Mouse (Mus musculus): ENCODE results near the gene Egr2. TPM values are rescaled to one million over a fixed set of nuclear protein-coding genes. Genes with fewer than 3 reads are reported as not detected.
A peak's percentile ranks its signal among the peaks of the same experiment; 100 is the strongest.

Egr2 gene
- 0.49 and 0.99 TPM in 2 replicates for polyA plus RNA-seq (2015; fragmentation: Nextera tagmentation; extraction: Ambion mirVana)

- under 1% methylated on average over 33 of the region's 37 CpGs for WGBS
- Histone ChIP-seq H3K9ac (ENCODE audit: low read length) (peak within 1 kb of the TSS; percentile 54), H3K4me3 (ENCODE audit: low read length) (peak within 1 kb of the TSS; percentile 61), H3K27ac (ENCODE audit: low read length) (no peak within 1 kb of the TSS), H3K36me3 (ENCODE audit: control insufficient read depth, insufficient read depth, low read length) (no peaks in the 10 kb centered on the region), H3K9me3 (ENCODE audit: control insufficient read depth, low read length) (no peaks in the 10 kb centered on the region), H3K27me3 (ENCODE audit: control insufficient read depth, insufficient read depth, low read depth, low read length) (peaks cover 60% of the 10 kb centered on the region), H3K4me1 (replicated peaks; ENCODE audit: control insufficient read depth, insufficient read depth, low read length) (peaks cover 21% of the 10 kb centered on the region), H3K4me2 (ENCODE audit: low read depth, low read length) (peak within 1 kb of the TSS; percentile 99)
- ATAC-seq (ENCODE audit: low read depth), result no peak
Measured at GRCm38 (mm10) chr10:67535256-67535655, at the start of gene Egr2. Gene Egr2 (plus strand): TSS chr10:67535475.

- H3K36me3 ChIP-seq (ENCODE audit: control insufficient read depth, insufficient read depth, low read length), result no peaks in the 10 kb centered on the region
- H3K27ac ChIP-seq (ENCODE audit: low read length), result no peak overlapping the region
- no peaks in the 10 kb centered on the region for H3K4me1 ChIP-seq (replicated peaks; ENCODE audit: control insufficient read depth, insufficient read depth, low read length)
- H3K4me2 ChIP-seq (ENCODE audit: low read depth, low read length), result no peak overlapping the region
- no peak overlapping the region for H3K4me3 ChIP-seq (ENCODE audit: low read length)
- ATAC-seq (ENCODE audit: low read depth), result no peak
- WGBS, result 84% methylated on average over 7 of the region's 7 CpGs
- H3K27me3 ChIP-seq (ENCODE audit: control insufficient read depth, insufficient read depth, low read depth, low read length), result no peaks in the 10 kb centered on the region
- H3K9me3 ChIP-seq (ENCODE audit: control insufficient read depth, low read length), result no peaks in the 10 kb centered on the region; the same call in 1 of the 2 replicates
- no peak overlapping the region for H3K9ac ChIP-seq (ENCODE audit: low read length)
Measured at GRCm38 (mm10) chr10:67487496-67487895, 47.8 kb upstream of the Egr2 start.

GRCm38 (mm10) chr10:67489836-67490235, 45.4 kb upstream of the Egr2 start:
- H3K27me3 ChIP-seq (ENCODE audit: control insufficient read depth, insufficient read depth, low read depth, low read length), result no peaks in the 10 kb centered on the region
- 69% methylated on average over 6 of the region's 6 CpGs for WGBS
- H3K27ac ChIP-seq (ENCODE audit: low read length), result no peak overlapping the region
- no peak overlapping the region for H3K4me2 ChIP-seq (ENCODE audit: low read depth, low read length)
- no peak for ATAC-seq (ENCODE audit: low read depth)
- H3K9me3 ChIP-seq (ENCODE audit: control insufficient read depth, low read length), result no peaks in the 10 kb centered on the region; the same call in 1 of the 2 replicates
- no peaks in the 10 kb centered on the region for H3K36me3 ChIP-seq (ENCODE audit: control insufficient read depth, insufficient read depth, low read length)
- H3K9ac ChIP-seq (ENCODE audit: low read length), result no peak overlapping the region
- H3K4me3 ChIP-seq (ENCODE audit: low read length), result no peak overlapping the region
- no peaks in the 10 kb centered on the region for H3K4me1 ChIP-seq (replicated peaks; ENCODE audit: control insufficient read depth, insufficient read depth, low read length)

GRCm38 (mm10) chr10:67490632-67491031, 44.6 kb upstream of the Egr2 start:
- no peak overlapping the region for H3K4me3 ChIP-seq (ENCODE audit: low read length)
- H3K4me1 ChIP-seq (replicated peaks; ENCODE audit: control insufficient read depth, insufficient read depth, low read length), result no peaks in the 10 kb centered on the region
- 69% methylated on average over 5 of the region's 5 CpGs for WGBS
- no peak for ATAC-seq (ENCODE audit: low read depth)
- no peaks in the 10 kb centered on the region; the same call in 1 of the 2 replicates for H3K9me3 ChIP-seq (ENCODE audit: control insufficient read depth, low read length)
- H3K4me2 ChIP-seq (ENCODE audit: low read depth, low read length), result no peak overlapping the region
- H3K36me3 ChIP-seq (ENCODE audit: control insufficient read depth, insufficient read depth, low read length), result no peaks in the 10 kb centered on the region
- no peaks in the 10 kb centered on the region for H3K27me3 ChIP-seq (ENCODE audit: control insufficient read depth, insufficient read depth, low read depth, low read length)
- H3K9ac ChIP-seq (ENCODE audit: low read length), result no peak overlapping the region
- H3K27ac ChIP-seq (ENCODE audit: low read length), result no peak overlapping the region

GRCm38 (mm10) chr10:67492161-67492571, 43.1 kb upstream of the Egr2 start:
- no peak overlapping the region for H3K9ac ChIP-seq (ENCODE audit: low read length)
- no peak for ATAC-seq (ENCODE audit: low read depth)
- WGBS, result 73% methylated on average over 11 of the region's 11 CpGs

GRCm38 (mm10) chr10:67493556-67493955, 41.7 kb upstream of the Egr2 start:
- Histone ChIP-seq H3K4me1 (replicated peaks; ENCODE audit: control insufficient read depth, insufficient read depth, low read length) (no peaks in the 10 kb centered on the region), H3K27me3 (ENCODE audit: control insufficient read depth, insufficient read depth, low read depth, low read length) (no peaks in the 10 kb centered on the region), H3K27ac (ENCODE audit: low read length) (no peak overlapping the region), H3K4me2 (ENCODE audit: low read depth, low read length) (no peak overlapping the region), H3K4me3 (ENCODE audit: low read length) (no peak overlapping the region), H3K36me3 (ENCODE audit: control insufficient read depth, insufficient read depth, low read length) (no peaks in the 10 kb centered on the region), H3K9ac (ENCODE audit: low read length) (no peak overlapping the region), H3K9me3 (ENCODE audit: control insufficient read depth, low read length) (no peaks in the 10 kb centered on the region)
- WGBS, result 61% methylated on average over 8 of the region's 8 CpGs
- ATAC-seq (ENCODE audit: low read depth), result no peak

More at GRCm38 (mm10) chr10:67492161-67492571, 43.1 kb upstream of the Egr2 start:
- H3K4me1 ChIP-seq (replicated peaks; ENCODE audit: control insufficient read depth, insufficient read depth, low read length), result no peaks in the 10 kb centered on the region
- H3K4me3 ChIP-seq (ENCODE audit: low read length), result no peak overlapping the region
- H3K9me3 ChIP-seq (ENCODE audit: control insufficient read depth, low read length), result no peaks in the 10 kb centered on the region
- no peak overlapping the region for H3K27ac ChIP-seq (ENCODE audit: low read length)
- no peak overlapping the region for H3K4me2 ChIP-seq (ENCODE audit: low read depth, low read length)
- no peaks in the 10 kb centered on the region for H3K36me3 ChIP-seq (ENCODE audit: control insufficient read depth, insufficient read depth, low read length)
- H3K27me3 ChIP-seq (ENCODE audit: control insufficient read depth, insufficient read depth, low read depth, low read length), result no peaks in the 10 kb centered on the region

GRCm38 (mm10) chr10:67497144-67497892, 38.0 kb upstream of the Egr2 start:
- ATAC-seq (ENCODE audit: low read depth), result no peak
- Histone ChIP-seq H3K9ac (ENCODE audit: low read length) (no peak overlapping the region), H3K36me3 (ENCODE audit: control insufficient read depth, insufficient read depth, low read length) (no peaks in the 10 kb centered on the region), H3K9me3 (ENCODE audit: control insufficient read depth, low read length) (no peaks in the 10 kb centered on the region), H3K4me1 (replicated peaks; ENCODE audit: control insufficient read depth, insufficient read depth, low read length) (no peaks in the 10 kb centered on the region), H3K4me3 (ENCODE audit: low read length) (no peak overlapping the region), H3K27ac (ENCODE audit: low read length) (no peak overlapping the region), H3K4me2 (ENCODE audit: low read depth, low read length) (no peak overlapping the region), H3K27me3 (ENCODE audit: control insufficient read depth, insufficient read depth, low read depth, low read length) (no peaks in the 10 kb centered on the region)
- 84% methylated on average over 15 of the region's 15 CpGs for WGBS

- no peaks in the 10 kb centered on the region for H3K4me1 ChIP-seq (replicated peaks; ENCODE audit: control insufficient read depth, insufficient read depth, low read length)
- ATAC-seq (ENCODE audit: low read depth), result no peak
- WGBS, result 90% methylated on average over 9 of the region's 9 CpGs
- H3K27ac ChIP-seq (ENCODE audit: low read length), result no peak overlapping the region
- no peak overlapping the region for H3K4me2 ChIP-seq (ENCODE audit: low read depth, low read length)
- H3K36me3 ChIP-seq (ENCODE audit: control insufficient read depth, insufficient read depth, low read length), result no peaks in the 10 kb centered on the region
- H3K27me3 ChIP-seq (ENCODE audit: control insufficient read depth, insufficient read depth, low read depth, low read length), result no peaks in the 10 kb centered on the region
- H3K4me3 ChIP-seq (ENCODE audit: low read length), result no peak overlapping the region
- H3K9me3 ChIP-seq (ENCODE audit: control insufficient read depth, low read length), result no peaks in the 10 kb centered on the region
- no peak overlapping the region for H3K9ac ChIP-seq (ENCODE audit: low read length)
Measured at GRCm38 (mm10) chr10:67497951-67498350, 37.3 kb upstream of the Egr2 start.

GRCm38 (mm10) chr10:67503320-67503995, 31.8 kb upstream of the Egr2 start:
- WGBS, result 41% methylated on average over 15 of the region's 15 CpGs
- Histone ChIP-seq H3K9me3 (ENCODE audit: control insufficient read depth, low read length) (no peaks in the 10 kb centered on the region), H3K4me1 (replicated peaks; ENCODE audit: control insufficient read depth, insufficient read depth, low read length) (no peaks in the 10 kb centered on the region), H3K27ac (ENCODE audit: low read length) (no peak overlapping the region), H3K4me2 (ENCODE audit: low read depth, low read length) (no peak overlapping the region), H3K4me3 (ENCODE audit: low read length) (no peak overlapping the region), H3K27me3 (ENCODE audit: control insufficient read depth, insufficient read depth, low read depth, low read length) (no peaks in the 10 kb centered on the region), H3K36me3 (ENCODE audit: control insufficient read depth, insufficient read depth, low read length) (no peaks in the 10 kb centered on the region), H3K9ac (ENCODE audit: low read length) (no peak overlapping the region)
- ATAC-seq (ENCODE audit: low read depth), result peak; percentile 23; the same call in 1 of the 2 replicates
